Mouse (Mus musculus): Measurements from ENCODE around the gene Dcpp2.

DNA sequence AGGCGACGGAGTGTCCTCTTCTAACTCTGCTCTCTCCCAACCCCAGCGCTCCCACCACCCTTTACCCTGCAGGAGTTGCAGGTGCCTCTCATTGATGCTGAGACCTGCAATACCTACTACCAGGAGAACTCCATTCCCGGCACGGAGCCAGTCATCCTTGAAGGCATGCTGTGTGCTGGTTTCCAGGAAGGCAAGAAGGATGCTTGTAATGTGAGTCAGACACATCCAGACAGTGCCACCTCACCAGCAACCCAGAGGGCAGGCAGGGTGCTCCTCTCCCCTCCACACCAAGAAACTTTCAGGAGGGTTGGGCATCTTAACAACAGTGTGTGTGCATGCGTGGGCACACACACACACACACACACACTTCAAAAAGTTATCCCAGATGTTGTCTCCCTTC lies 23.5 kb upstream of the Dcpp2 start:
- TF ChIP-seq POLR2A (IDR thresholded peaks at IDR 0.05; ENCODE audit: borderline replicate concordance, control insufficient read depth, low read depth, low read length) (no peak), CTCF (IDR thresholded peaks at IDR 0.05; ENCODE audit: control insufficient read depth, insufficient read depth, low read length) (no peak)
